Mouse (Mus musculus): Measurements from ENCODE around the gene Mreg.
"Not testable (repeated sequence)": the region's sequence is repeated elsewhere in the genome, so short reads cannot be mapped to it uniquely, and the experiment has no call there.

Mreg gene

GRCm38 (mm10) chr1:72211701-72212699 lies at the start of gene Mreg:
Mreg (minus strand) TSS chr1:72212307.
- no peak for DNase-seq (ENCODE audit: low spot score in 2 of 2)

DNA sequence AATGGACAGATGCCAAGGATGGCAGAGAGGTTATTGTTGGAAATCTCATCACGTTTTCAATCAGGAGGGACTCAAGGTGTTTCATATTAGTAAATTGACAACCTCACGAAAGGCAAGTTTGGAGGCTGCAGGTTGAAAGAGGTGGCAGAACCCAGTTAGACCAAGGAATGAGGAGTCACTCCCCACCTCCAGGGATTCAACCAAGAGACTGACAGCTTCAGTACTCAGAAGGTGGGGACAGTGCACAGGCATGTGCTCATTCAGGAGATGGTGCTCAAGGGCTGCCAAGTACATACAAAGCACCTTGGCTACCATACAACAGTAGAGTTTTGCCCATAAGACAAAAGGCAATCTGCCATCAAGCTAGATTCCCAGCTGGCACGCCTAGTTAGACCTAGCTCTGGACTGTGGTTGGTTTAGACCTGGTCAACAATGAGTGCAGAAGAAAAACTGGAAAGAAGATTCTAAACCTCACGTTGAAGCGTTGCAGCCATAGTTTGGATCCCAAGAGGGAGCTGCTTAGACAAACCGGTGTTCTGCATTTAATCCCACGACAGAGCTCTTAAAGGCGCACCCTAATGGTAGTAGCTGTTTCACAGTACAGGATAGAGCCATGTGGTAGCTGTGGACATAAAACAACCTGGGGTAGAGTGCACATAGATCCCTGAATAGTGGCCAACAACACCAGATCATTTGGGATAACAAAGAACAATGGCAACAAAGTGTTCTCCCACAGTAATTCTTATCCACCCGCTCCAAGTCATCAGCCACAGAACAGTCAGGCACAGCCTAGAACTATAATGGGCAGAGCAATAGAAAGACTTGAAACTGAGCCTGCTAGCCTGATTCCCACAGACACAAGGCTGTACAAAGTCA lies 44.5 kb upstream of the Mreg start:
- DNase-seq (ENCODE audit: low spot score in 2 of 2): no peak

DNA sequence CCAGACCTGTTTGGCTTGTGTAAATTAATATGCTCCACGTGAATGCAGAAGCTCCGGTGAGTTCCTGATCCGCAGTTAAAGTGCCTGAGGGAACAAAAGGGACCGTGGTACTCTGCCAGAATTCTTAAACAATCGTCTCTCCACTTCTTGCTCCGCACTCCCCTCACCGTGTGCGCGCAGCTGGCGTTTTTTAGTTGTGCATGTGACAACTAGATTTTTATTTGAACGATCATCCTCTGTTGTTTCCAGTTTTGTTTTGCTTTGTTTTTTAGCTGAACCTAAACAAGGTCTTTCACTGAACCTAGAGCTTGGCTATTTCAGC lies 43.7 kb upstream of the Mreg start:
- DNase-seq (ENCODE audit: low spot score in 2 of 2): no peak

- DNase-seq (ENCODE audit: low spot score in 2 of 2): peak; percentile 35 to 56
Measured at GRCm38 (mm10) chr1:72255062-72255853, 43.2 kb upstream of the Mreg start.

- peak; percentile 73 to 84 for DNase-seq (ENCODE audit: low spot score in 2 of 2)
Measured at GRCm38 (mm10) chr1:72254545-72255061, 42.5 kb upstream of the Mreg start.

- peak in 1 of 2 experiments; percentile 9 for DNase-seq (ENCODE audit: low spot score in 2 of 2)
Measured at GRCm38 (mm10) chr1:72253881-72254491, 41.9 kb upstream of the Mreg start.

- no peak for DNase-seq (ENCODE audit: low spot score in 2 of 2)
Measured at GRCm38 (mm10) chr1:72251806-72252205, 39.7 kb upstream of the Mreg start.

DNA sequence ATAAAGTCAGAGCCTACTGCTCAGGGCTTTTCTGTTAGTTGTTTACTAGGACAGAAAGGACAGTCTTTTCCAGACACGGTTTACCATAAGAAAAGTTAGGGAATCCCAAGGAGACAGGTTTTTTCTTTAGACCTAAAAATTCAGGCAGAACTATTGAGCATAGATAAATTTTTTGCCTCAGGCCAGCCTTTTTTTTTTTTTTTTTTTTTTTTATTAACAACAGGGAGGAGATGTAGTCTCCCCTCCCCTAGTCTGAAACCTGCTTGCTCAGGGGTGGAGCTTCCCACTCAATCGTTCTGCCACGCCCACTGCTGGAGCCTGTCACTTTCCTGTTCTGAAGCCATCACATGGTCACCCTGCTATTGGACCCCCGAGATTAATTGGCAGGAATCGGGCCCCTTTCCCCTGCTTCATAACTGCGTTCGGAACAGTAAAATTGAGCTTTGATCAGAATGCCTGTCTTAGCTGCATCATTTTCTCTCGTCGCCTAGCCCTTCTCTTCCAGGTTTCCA lies 36.2 kb upstream of the Mreg start:
- not testable (repeated sequence) for DNase-seq (ENCODE audit: low spot score in 2 of 2)

- no peak for DNase-seq (ENCODE audit: low spot score in 2 of 2)
Measured at GRCm38 (mm10) chr1:72244317-72245036, 32.4 kb upstream of the Mreg start.

GRCm38 (mm10) chr1:72243656-72244316 lies 31.7 kb upstream of the Mreg start:
- DNase-seq (ENCODE audit: low spot score in 2 of 2): peak; percentile 91 to 96

DNA sequence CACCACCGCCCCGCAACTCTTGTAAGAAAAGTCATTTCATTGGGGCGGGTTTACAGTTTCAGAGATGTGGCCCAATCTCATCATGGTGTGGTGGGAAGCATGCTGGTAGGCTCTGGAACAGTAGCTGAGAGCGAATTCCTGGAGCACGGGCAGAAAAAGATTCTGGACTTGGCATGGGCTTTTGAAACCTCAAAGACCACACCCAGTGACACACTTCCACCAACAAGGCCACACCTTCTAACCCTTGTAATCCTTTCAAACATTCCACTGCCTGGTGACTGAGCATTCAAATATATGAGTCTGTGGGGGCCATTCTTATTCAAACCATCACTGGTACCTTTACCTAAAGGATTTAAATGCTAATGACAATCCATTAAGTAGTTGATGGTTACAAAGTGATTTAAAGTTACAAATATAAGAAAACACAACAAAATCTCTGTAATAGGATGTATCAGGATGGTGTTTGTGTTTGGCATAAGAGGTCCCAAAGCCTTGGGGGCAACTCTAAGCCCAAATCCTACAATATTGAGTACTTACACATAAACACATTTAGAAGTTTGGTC lies 30.6 kb upstream of the Mreg start:
- DNase-seq (ENCODE audit: low spot score in 2 of 2): no peak

DNA sequence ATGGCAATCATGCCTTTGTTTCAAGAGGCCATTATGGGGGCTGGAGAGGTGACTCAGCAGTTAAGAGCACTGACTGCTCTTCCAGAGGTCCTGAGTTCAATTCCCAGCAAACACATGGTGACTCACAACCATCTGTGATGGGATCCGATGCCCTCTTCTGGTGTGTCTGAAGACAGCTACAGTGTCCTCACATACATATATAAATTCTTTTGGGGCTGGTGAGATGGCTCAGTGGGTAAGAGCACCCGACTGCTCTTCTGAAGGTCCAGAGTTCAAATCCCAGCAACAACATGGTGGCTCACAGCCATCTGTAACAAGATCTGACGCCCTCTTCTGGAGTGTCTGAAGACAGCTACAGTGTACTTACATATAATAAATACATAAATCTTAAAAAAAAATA lies 27.0 kb upstream of the Mreg start:
- DNase-seq (ENCODE audit: low spot score in 2 of 2): not testable (repeated sequence)

DNA sequence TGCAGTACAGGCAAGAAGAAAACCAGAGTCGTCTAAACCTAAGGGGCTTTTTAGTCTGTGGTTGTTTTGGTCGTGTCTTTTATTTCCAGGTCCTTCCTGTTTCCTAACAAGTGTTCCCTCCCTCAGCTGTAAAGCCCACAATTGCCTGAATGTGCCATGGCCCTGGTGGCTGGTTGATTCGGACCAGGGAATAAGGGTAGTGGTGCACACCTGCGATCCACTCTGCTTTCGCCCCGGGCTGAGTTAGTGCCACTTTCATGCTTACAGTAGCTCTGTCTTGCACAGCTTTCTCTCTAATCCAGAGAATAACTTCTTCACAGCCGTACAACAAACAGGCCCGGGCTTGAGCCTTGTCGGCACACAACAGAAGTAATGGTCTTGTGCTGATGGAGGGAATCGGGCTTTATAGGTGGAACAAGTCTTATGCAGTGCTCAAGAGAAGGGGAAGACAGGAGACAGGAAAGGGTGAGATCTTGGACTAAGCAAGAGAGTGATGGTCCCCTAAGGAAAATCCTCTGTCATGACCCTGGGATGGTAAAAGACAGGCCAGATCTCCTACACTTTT lies 26.0 kb upstream of the Mreg start:
- no peak for DNase-seq (ENCODE audit: low spot score in 2 of 2)

DNA sequence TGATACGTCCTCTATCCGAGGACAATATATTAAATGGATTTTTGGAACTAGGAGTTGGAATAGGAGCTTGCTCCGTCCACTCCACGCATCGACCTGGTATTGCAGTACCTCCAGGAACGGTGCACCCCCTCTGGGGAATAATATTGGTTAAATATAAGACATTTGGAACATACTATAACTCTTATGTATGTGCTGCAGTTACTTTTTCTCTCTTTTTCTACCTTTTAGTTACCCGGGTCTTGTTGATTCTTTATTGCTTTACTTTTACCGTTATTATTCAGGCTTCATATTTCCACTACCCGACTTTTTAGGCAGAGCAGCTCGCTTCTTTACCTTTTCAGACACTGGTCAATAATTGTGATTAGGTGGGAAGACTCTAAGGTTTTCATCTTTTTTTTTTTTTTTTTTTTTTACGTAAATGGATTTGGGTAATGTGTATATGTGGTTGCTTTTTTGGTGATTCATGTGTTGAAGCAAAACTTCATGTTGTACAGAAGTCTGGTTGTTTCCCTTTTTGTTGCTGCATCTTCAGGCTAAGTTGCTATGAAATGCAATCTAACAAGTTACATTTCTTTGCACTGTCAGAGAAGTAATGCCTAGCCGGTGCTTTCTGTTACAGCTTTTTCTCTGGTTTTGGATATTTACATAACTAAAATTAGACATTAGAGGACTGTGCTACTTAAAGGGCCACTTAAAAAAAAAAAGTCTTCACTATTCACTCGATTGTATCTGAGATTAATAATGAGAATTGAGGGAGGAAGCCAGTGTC lies 25.1 kb upstream of the Mreg start:
- DNase-seq (ENCODE audit: low spot score in 2 of 2): peak in 1 of 2 experiments; percentile 27

DNA sequence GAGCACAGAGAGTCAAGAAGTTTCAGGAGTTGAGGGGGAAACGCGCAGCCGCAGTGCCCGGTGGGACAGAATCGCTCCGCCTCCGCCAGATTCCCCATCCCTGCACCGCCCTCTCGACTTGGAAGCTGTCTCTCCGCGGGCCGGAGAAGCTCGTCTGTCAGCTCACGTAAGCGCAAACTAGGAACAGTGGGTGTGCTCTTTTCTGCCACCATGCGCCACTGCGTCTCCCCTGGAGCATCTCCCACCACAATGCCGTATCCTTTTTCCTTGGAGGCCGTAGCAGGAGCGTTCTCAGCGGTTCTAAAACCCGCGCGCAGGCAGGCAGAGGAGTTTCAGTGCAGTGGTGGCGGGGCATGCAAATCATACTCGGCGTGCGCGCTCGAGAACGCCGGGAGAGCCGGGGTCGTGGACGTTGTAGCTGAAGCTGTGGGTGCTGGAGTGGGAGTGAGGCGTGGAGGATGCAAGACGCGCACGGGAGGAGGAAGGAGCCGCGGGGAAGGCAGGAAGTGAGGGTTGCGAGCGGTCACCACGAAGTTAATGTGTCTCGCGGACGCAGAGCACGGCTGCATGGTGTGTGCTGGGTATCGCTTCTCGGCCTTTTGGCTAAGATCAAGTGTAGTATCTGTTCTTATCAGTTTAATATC lies 24.4 kb upstream of the Mreg start:
- DNase-seq (ENCODE audit: low spot score in 2 of 2): peak in 1 of 2 experiments; percentile 46

- DNase-seq (ENCODE audit: low spot score in 2 of 2): not testable (repeated sequence)
Measured at GRCm38 (mm10) chr1:72232592-72232991, 20.5 kb upstream of the Mreg start.

DNA sequence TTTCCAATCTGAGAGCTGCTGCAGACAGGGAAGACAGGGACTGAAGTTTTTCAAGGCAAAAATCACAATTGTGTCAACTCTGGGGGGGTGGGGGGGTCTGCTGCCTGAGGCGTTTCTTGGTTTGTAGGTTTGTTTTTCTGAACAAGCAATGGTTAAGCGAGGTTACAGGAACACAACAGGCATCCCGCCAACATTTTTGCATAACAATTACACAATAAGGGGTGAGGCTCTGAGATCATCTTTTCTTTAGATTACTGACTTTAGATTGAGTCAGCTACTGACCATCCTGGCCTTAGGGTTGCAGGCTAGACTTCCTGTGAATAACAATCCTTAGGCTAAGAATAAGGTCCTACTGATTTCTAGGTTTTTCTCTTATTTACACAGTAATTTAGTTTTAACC lies 16.9 kb upstream of the Mreg start:
- no peak for DNase-seq (ENCODE audit: low spot score in 2 of 2)

DNA sequence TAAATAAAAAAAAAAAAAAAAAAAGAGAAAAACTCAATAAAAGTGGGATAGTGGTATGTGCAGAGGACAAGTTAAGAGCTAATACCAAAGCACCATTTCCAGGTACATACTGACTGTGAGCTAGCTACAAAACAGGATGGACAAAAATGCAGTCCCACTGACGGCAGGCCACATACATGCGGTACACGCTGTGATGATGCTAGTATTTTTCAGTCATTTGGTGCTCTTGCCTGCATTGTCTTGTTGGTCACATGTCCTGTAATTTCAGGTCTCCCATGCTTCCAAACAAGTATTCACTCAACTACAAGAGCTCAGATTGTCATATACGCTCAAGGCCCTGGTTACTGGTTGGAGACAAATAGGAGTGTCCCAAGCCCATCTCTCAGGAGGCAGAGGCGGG lies 15.4 kb upstream of the Mreg start:
- no peak for DNase-seq (ENCODE audit: low spot score in 2 of 2)

All from thymus, postnatal 10 days (tissue).